Mouse (Mus musculus) cortical plate, adult 2 months (tissue): ENCODE measurements at regions not wholly inside any gene's neighbourhood (a gene's known extent, or its start where the extent isn't known, plus 50 kb on each side); places are given as distances from the start of the nearest gene placed in this dataset.

Source experiments
- CTCF ChIP-seq: fragments of 200-500 bp; IDR thresholded peaks from 2 replicates; pipeline ENCODE4 v1.5.1; 2011; ENCODE audit warnings: mild to moderate bottlenecking, control low read depth, low read length; ENCODE audit not compliant: insufficient read depth; ENCODE audit errors: extremely low read depth
- POLR2A ChIP-seq: fragments of 200-500 bp; IDR thresholded peaks from 2 replicates; pipeline ENCODE4 v1.6.1; 2011; ENCODE audit warnings: mild to moderate bottlenecking, low read length, control low read depth; ENCODE audit not compliant: insufficient read depth; ENCODE audit errors: extremely low read depth

DNA sequence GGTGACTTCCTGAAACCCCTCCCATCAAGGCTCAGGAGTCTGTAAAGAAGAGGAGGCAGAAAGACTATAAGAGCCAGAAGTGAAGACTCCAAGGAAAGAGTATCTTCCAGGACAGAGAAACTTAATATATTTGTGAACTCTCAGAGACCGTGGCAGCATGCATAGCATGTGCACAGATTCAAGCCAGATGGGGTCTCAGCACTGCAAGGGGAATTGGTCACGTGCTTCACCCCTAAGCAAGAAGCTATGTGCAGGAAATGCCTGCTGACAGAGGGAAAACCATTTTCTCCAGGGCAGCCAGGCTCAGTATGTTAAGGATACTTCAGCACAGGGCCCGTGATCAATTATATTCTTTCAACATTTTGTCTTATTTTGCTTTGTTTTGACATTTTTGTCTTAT is 368.0 kb downstream of the Sec23a start:
- TF ChIP-seq CTCF: no peak
- TF ChIP-seq POLR2A: no peak
